Mouse (Mus musculus) heart, postnatal 10 days (tissue): ENCODE results near the gene Vil1. TPM values are rescaled to one million over a fixed set of nuclear protein-coding genes. Genes with fewer than 3 reads are reported as not detected.

ENCODE experiments used
- microRNA-seq, 2 experiments: library from miRNA; unstranded; fragments of <30 nt; microRNA quantifications; one replicate each; pipeline ENCODE4 v1.2.0; 2022
- total RNA-seq, 2 experiments: library from RNA; stranded (reverse); gene quantifications; 2 replicates each; pipeline ENCODE4 v1.2.3; 2021

Vil1 gene
- total RNA-seq, 2 experiments from 2014 or later = 1.1 to 1.2 TPM

Small RNAs within 50 kb of the gene (microRNA-seq; reads per million reads assigned to microRNA genes)
- gene Mir26b = 24,068 to 56,274 reads per million in 2 experiments

Other genes starting within 250 kb of the Vil1 start
- gene Cxcr1, start 214.7 kb upstream of the Vil1 start, total RNA-seq = not detected
- 100 to 1,000 TPM; 213 to 219 TPM for gene Arpc2, start 173.3 kb upstream of the Vil1 start, total RNA-seq
- not detected for gene Gpbar1, start 130.8 kb upstream of the Vil1 start, total RNA-seq
- gene Aamp, start 124.6 kb upstream of the Vil1 start, total RNA-seq = 100 to 1,000 TPM; 103 to 109 TPM
- 100 to 1,000 TPM; 205 to 211 TPM for gene Pnkd, start 124.4 kb upstream of the Vil1 start, total RNA-seq
- gene Tmbim1, start 103.8 kb upstream of the Vil1 start, total RNA-seq = 10 to 100 TPM; 43.2 to 45.8 TPM
- under 1 TPM; 0.29 to 0.45 TPM for gene Catip, start 47.3 kb upstream of the Vil1 start, total RNA-seq
- 1 to 10 TPM; 1.2 to 3.7 TPM for gene Slc11a1, start 34.2 kb upstream of the Vil1 start, total RNA-seq
- 100 to 1,000 TPM; 117 to 122 TPM for gene Ctdsp1, start 17.9 kb upstream of the Vil1 start, total RNA-seq
- gene Cnot9, start 96.7 kb downstream of the Vil1 start, total RNA-seq = 10 to 100 TPM; 20.8 to 22.4 TPM
- gene Plcd4, start 133.5 kb downstream of the Vil1 start, total RNA-seq = not detected
- gene Usp37, start 134.9 kb downstream of the Vil1 start, total RNA-seq = 10 to 100 TPM; 13.6 to 18.5 TPM
- gene Zfp142, start 178.9 kb downstream of the Vil1 start, total RNA-seq = 10 to 100 TPM; 12.9 to 13.2 TPM
- 10 to 100 TPM; 20.3 to 24.9 TPM for gene Bcs1l, start 178.9 kb downstream of the Vil1 start, total RNA-seq
- 10 to 100 TPM; 21.6 to 27.7 TPM for gene Rnf25, start 192.0 kb downstream of the Vil1 start, total RNA-seq
- 1 to 10 TPM; 1.5 to 2.0 TPM for gene Stk36, start 192.1 kb downstream of the Vil1 start, total RNA-seq